Mouse (Mus musculus) heart, postnatal 25 days (tissue): ENCODE data around the gene Srbd1. TPM values are rescaled to one million over a fixed set of nuclear protein-coding genes. Genes with fewer than 3 reads are reported as not detected.

Source experiments
- DNase-seq: peaks from one replicate; pipeline ENCODE4 v3.0.0; 2022; ENCODE audit warnings: low spot score
- intact Hi-C: fragments of 180-260 bp; cut with DNase I; formaldehyde crosslinking; loops from one replicate; pipeline ENCODE4 v1.15.1; 2025
- total RNA-seq, 2 experiments: library from RNA; stranded (reverse); gene quantifications; 2 replicates each; pipeline ENCODE4 v1.2.3; 2021

Srbd1 gene
- total RNA-seq, 2 experiments from 2014 or later, result 10.5 to 10.9 TPM

GRCm38 (mm10) chr17:86150867-86151348 is 5.9 kb upstream of the Srbd1 start:
- intact Hi-C loops, result loop anchor here (10.0 kb wide), 1 partner anchor 874 kb away; the partner anchor contains the start of genes Cript and Pigf
- peak; percentile 18 for DNase-seq

DNA sequence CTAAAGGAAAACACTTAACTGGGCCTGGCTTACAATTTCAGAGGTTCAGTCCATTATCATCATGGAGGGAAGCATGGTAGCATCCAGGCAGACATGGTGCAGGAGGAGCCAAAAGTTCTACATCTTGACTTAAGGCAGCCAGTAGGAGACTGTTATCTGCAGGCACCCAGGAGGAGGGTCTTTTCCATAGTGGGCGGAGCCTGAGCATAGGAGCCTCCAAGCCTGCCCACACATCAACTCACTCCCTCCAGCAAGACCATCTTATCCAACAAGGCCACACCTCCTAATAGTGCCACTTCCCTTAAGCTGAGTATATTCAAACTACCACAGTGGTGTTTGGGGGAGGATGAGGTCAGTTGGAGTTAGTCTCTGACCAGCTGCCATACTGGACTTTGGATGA is 4.8 kb upstream of the Srbd1 start:
- no peak for DNase-seq
- intact Hi-C loops, result loop anchor here (10.0 kb wide), 2 partner anchors 875 to 1125 kb away; partner anchors contain the start of genes Cript and Pigf

GRCm38 (mm10) chr17:86144537-86145078 is 367 bp downstream of the Srbd1 start:
- intact Hi-C loops, result loop anchor here (10.0 kb wide), 1 partner anchor 1130 kb away; no protein-coding TSS in a partner anchor
- no peak for DNase-seq

- intact Hi-C loops, result no loop called here
- no peak for DNase-seq
Measured at GRCm38 (mm10) chr17:86135835-86136234, 9.1 kb downstream of the Srbd1 start.

- intact Hi-C loops, result no loop called here
- DNase-seq, result no peak
Measured at GRCm38 (mm10) chr17:86134461-86134860, 10.5 kb downstream of the Srbd1 start.

- DNase-seq, result no peak
- intact Hi-C loops, result no loop called here
Measured at GRCm38 (mm10) chr17:86132534-86132933, 12.4 kb downstream of the Srbd1 start.

GRCm38 (mm10) chr17:86128198-86128597 is 16.8 kb downstream of the Srbd1 start:
- intact Hi-C loops, result no loop called here

GRCm38 (mm10) chr17:86125908-86126307 is 19.1 kb downstream of the Srbd1 start:
- DNase-seq, result no peak
- intact Hi-C loops, result no loop called here

More at GRCm38 (mm10) chr17:86128198-86128597, 16.8 kb downstream of the Srbd1 start:
- DNase-seq, result no peak

DNA sequence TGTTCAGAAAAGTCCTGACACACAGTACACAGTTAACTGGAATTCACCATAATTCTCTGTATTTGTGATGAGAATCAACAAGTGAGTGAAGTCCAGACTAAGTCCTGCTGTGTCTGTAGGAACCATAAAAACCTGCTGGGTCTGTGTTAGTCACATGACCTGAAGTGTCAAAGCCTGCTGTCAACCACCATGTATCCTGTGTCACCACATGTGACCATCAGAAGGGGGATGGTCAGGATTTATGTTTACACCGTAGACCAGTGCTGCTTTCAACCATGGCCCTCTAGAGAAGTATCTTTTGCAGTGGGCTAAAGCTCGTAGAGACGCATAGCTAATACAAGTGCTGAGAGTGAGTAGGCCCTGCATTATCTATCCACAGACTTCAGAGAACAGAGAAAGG is 21.8 kb downstream of the Srbd1 start:
- intact Hi-C loops, result no loop called here
- no peak for DNase-seq

DNA sequence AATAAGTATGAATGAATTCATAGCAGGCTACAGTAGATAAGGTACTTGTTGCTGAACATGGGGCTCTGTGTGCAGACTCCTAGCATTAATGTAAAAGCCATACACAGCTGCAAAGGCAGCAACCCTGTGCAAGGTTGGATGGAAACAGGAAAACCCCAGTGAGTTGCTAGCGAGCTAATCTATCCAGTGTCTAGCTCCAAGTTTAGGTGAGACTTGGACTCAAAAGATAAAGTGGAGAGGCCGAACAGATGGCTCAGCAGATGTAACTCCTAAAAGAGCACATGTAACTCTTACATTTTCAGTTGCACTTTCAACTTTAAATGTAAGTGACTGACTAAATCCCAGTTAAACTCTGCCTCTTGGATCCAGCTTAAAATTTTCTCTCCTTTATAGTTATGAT is 48.1 kb downstream of the Srbd1 start:
- intact Hi-C loops, result no loop called here
- DNase-seq, result no peak

- intact Hi-C loops, result no loop called here
- DNase-seq, result no peak
Measured at GRCm38 (mm10) chr17:86093124-86093523, 51.9 kb downstream of the Srbd1 start.

DNA sequence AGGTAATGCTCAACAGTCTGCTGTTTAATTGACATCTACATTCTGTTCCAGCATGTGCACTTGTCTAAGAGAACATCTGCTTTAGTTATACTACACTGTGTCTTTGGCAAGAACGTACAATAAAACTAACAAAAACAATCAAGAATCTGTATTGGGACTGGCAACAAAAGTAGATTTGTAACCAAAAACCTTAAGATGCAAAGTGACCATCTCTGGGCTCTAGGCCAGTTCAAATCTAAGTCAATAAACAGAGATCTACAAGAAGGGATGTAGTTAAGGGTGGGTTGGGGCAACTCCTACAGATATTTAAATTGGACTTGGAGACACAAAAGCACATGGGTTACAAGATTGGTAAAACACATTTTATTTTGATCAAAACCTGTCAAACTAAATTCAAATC is 53.3 kb downstream of the Srbd1 start:
- intact Hi-C loops, result no loop called here
- no peak for DNase-seq

DNA sequence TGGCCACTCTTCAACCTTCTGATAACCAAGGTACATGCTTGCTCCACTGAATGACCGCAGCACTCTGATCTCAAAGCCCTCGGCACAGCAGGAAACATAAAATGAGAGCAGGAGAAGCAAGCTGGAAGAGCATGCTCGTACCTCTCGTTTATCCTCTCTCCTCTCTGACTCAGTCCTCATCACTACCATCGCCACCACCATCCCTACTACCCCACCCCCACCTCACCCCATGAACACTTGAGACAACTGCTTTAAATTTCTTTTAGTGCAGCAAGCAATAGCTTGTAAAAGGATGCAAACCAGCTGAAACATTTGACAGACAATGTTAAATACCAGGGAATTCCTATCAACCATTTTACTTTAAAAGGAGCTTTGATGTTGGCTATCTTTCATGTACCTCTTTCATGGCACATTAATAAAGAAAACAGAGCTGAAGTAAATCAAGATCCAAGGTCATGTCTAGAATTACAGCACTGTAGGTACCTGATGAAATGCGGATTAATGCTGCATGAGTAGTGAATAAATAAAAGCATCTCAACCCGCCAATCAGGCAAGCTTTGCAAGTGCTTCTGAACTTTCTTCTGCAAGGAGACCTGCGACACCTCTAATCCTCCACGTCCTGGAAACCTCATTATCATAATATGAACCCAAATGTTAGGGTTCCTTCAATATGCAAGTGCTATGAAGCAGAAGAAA is 54.9 kb downstream of the Srbd1 start:
- intact Hi-C loops, result no loop called here
- DNase-seq, result no peak

- intact Hi-C loops, result no loop called here
- no peak for DNase-seq
Measured at GRCm38 (mm10) chr17:86087922-86088321, 57.1 kb downstream of the Srbd1 start.

DNA sequence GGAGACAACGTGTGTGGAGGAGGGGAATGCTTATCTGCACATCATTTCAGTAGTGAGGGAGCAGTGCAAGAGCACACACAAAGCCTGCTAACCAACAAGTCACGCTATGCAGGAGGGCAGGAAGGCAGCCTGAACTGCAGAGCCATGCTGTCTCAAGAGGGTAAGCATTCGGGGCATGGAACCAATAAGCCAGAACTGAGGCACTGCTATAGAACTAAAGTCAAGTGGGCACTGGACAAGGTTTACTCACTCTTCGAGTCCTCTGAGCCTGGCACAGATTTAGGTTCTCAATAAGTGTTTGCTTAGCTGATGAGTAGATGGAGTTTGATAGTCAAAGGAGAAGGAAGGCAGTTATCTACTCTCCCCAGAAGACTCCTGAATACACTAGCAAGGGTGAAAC is 58.8 kb downstream of the Srbd1 start:
- intact Hi-C loops, result no loop called here
- DNase-seq, result no peak

GRCm38 (mm10) chr17:86083207-86083606 is 61.8 kb downstream of the Srbd1 start:
- intact Hi-C loops, result no loop called here
- DNase-seq, result no peak

GRCm38 (mm10) chr17:86078060-86078459 is 66.9 kb downstream of the Srbd1 start:
- intact Hi-C loops, result no loop called here

GRCm38 (mm10) chr17:86067444-86067843 is 77.5 kb downstream of the Srbd1 start:
- DNase-seq, result no peak
- intact Hi-C loops, result loop anchor here (10.0 kb wide), 1 partner anchor 873 kb away; no protein-coding TSS in a partner anchor

More at GRCm38 (mm10) chr17:86078060-86078459, 66.9 kb downstream of the Srbd1 start:
- no peak for DNase-seq

DNA sequence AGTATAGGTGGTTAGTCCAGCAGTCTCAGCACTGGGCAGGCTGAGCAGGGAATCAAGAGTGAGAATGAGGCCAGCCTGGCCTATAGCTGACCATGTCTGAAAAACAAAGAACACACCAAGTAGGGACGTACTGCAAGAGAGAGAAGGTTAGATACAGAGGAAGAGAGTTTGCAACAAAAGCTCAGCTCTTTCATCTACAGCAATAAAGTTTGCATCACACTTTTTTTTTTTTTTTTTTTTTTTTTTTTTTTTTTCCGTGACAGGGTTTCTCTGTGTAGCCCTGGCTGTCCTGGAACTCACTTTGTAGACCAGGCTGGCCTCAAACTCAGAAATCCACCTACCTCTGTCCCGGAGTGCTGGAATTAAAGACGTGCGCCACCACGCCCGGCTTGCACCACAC is 79.1 kb downstream of the Srbd1 start:
- intact Hi-C loops, result loop anchor here (10.0 kb wide), 1 partner anchor 871 kb away; no protein-coding TSS in a partner anchor
- no peak for DNase-seq

DNA sequence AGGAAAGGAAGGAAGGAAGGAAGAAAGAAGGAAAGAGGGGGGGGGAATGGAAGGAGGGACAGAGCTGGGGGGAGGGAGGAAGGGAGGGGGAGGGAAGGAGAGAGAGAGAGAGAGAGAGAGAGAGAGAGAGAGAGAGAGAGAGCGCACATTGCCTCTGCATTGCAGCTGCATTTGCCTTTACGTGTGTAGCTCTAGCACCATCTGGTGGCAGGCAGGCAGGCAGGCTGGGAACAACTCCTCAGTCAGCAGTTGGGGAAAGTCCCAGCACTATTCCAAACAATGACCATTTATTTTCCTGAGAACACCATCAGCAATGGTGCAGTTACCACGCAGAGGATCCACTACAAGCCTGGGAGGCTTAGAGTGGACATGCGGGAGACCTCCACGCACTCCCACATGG is 81.5 kb downstream of the Srbd1 start:
- no peak for DNase-seq
- intact Hi-C loops, result loop anchor here (1.0 to 10.0 kb wide), 3 partner anchors 186 to 869 kb away; no protein-coding TSS in a partner anchor

- intact Hi-C loops, result loop anchor here (5.0 to 10.0 kb wide), 2 partner anchors 184 to 866 kb away; no protein-coding TSS in a partner anchor
Measured at GRCm38 (mm10) chr17:86060911-86061310, 84.1 kb downstream of the Srbd1 start.

More at GRCm38 (mm10) chr17:86060911-86061310, 84.1 kb downstream of the Srbd1 start:
- DNase-seq, result no peak
